Comparison of ENCODE assay signal across 10 mouse cellular contexts in genomic region chr7:110981036-110981435, GRCm38 (mm10). TPM values are rescaled to one million over a fixed set of nuclear protein-coding genes. Genes with fewer than 3 reads are reported as not detected.
DNase-seq lines count a peak whose midpoint lies in the region; ATAC-seq lines count a peak whose summit lies in the region.
"Had no signal": no experiment of that assay in that cellular context is flagged by ENCODE, and none has a peak within 500 bp of the region (broad histone marks: within the 10 kb centered on the region; RNA-seq: fewer than 3 reads in every experiment).

No protein-coding gene starts in this region.

- no peaks in the 10 kb centered on the region for H3K9me3 ChIP-seq in forebrain, embryonic 14.5 days (replicated peaks; ENCODE audit: control insufficient read depth, low read length)
- no peaks in the 10 kb centered on the region for H3K9me3 ChIP-seq in forebrain, embryonic 15.5 days
- H3K9me3 ChIP-seq in liver, embryonic 11.5 days (ENCODE audit: control insufficient read depth, low read length): no peaks in the 10 kb centered on the region
- H3K9me3 ChIP-seq: embryonic facial prominence, embryonic 13.5 days had no signal

- 77% methylated on average over 8 of the region's 8 CpGs for WGBS in forebrain, embryonic 14.5 days
- WGBS in forebrain, embryonic 15.5 days: 68% methylated on average over 8 of the region's 8 CpGs
- WGBS in liver, embryonic 11.5 days: 65% methylated on average over 8 of the region's 8 CpGs

- no peak overlapping the region for H3K4me2 ChIP-seq in forebrain, embryonic 14.5 days (ENCODE audit: low read length)
- H3K4me2 ChIP-seq in forebrain, embryonic 15.5 days (replicated peaks): no peak overlapping the region
- peak overlapping the region; percentile 37 for H3K4me2 ChIP-seq in liver, embryonic 11.5 days
- H3K4me2 ChIP-seq: embryonic facial prominence, embryonic 13.5 days had no signal

- DNase-seq in forebrain, embryonic 14.5 days (ENCODE audit: low spot score): peak; percentile 6
- DNase-seq in liver, embryonic 11.5 days (ENCODE audit: low spot score): no peak
- no peak for DNase-seq in liver
- DNase-seq in heart, postnatal 4 days: peak; percentile 16
- peak; percentile 49 for DNase-seq in lung, postnatal 14 days
- DNase-seq in left cerebral cortex, adult 8-10 months (ENCODE audit: low spot score in 2 of 2): no peak
- DNase-seq in right cerebral cortex, postnatal 36 days (ENCODE audit: low spot score in 2 of 2): no peak

- no peaks in the 10 kb centered on the region for H3K27me3 ChIP-seq in forebrain, embryonic 14.5 days (replicated peaks; ENCODE audit: control insufficient read depth, insufficient read depth, low read length)
- H3K27me3 ChIP-seq in forebrain, embryonic 15.5 days: no peaks in the 10 kb centered on the region
- H3K27me3 ChIP-seq in liver, embryonic 11.5 days (replicated peaks; ENCODE audit: control insufficient read depth, insufficient read depth, low read length): no peaks in the 10 kb centered on the region
- H3K27me3 ChIP-seq: embryonic facial prominence, embryonic 13.5 days; Patski had no signal

- no peak for ATAC-seq in forebrain, embryonic 14.5 days
- ATAC-seq in forebrain, embryonic 15.5 days (replicated peaks): no peak
- no peak for ATAC-seq in liver, embryonic 11.5 days (replicated peaks; ENCODE audit: low FRiP score)
- ATAC-seq: Patski had no signal

- H3K9ac ChIP-seq in forebrain, embryonic 14.5 days (ENCODE audit: low read length): no peak overlapping the region
- H3K9ac ChIP-seq in forebrain, embryonic 15.5 days (replicated peaks): no peak overlapping the region
- no peak overlapping the region for H3K9ac ChIP-seq in liver, embryonic 11.5 days (ENCODE audit: low read depth, low read length)
- H3K9ac ChIP-seq: embryonic facial prominence, embryonic 13.5 days had no signal

- no peak overlapping the region for H3K4me3 ChIP-seq in forebrain, embryonic 14.5 days (ENCODE audit: low read depth, low read length)
- H3K4me3 ChIP-seq in forebrain, embryonic 15.5 days: no peak overlapping the region
- H3K4me3 ChIP-seq in liver, embryonic 11.5 days (ENCODE audit: low read depth, low read length): no peak overlapping the region
- H3K4me3 ChIP-seq: embryonic facial prominence, embryonic 13.5 days had no signal

- no peaks in the 10 kb centered on the region for H3K36me3 ChIP-seq in forebrain, embryonic 14.5 days (ENCODE audit: control insufficient read depth, insufficient read depth, low read length)
- no peaks in the 10 kb centered on the region for H3K36me3 ChIP-seq in forebrain, embryonic 15.5 days
- H3K36me3 ChIP-seq in liver, embryonic 11.5 days (ENCODE audit: control insufficient read depth, insufficient read depth, low read length): no peaks in the 10 kb centered on the region
- H3K36me3 ChIP-seq: embryonic facial prominence, embryonic 13.5 days had no signal

- no peaks in the 10 kb centered on the region for H3K4me1 ChIP-seq in forebrain, embryonic 14.5 days (ENCODE audit: control insufficient read depth, insufficient read depth, low read length)
- no peaks in the 10 kb centered on the region for H3K4me1 ChIP-seq in forebrain, embryonic 15.5 days
- peaks cover 12% of the 10 kb centered on the region for H3K4me1 ChIP-seq in liver, embryonic 11.5 days (replicated peaks; ENCODE audit: control insufficient read depth, insufficient read depth, low read length)

- no peak overlapping the region for H3K27ac ChIP-seq in forebrain, embryonic 14.5 days (ENCODE audit: low read depth, low read length)
- no peak overlapping the region for H3K27ac ChIP-seq in forebrain, embryonic 15.5 days (replicated peaks)
- H3K27ac ChIP-seq in liver, embryonic 11.5 days (ENCODE audit: low read depth, low read length): peak overlapping the region; percentile 61
- H3K27ac ChIP-seq: embryonic facial prominence, embryonic 13.5 days had no signal

RNA-seq across cellular contexts. Expression of gene Mrvi1, which starts 1.2 kb away (rescaled TPM):
- 0.58 and 1.3 TPM in 2 replicates for polyA plus RNA-seq in forebrain, embryonic 14.5 days (2014; fragmentation: Nextera tagmentation; extraction: Ambion mirVana)
- polyA plus RNA-seq in forebrain, embryonic 15.5 days (2015; fragmentation: Nextera tagmentation; extraction: Ambion mirVana): 0.55 and 0.87 TPM in 2 replicates
- 20.7 and 25.2 TPM in 2 replicates for polyA plus RNA-seq in liver, embryonic 11.5 days (2014; fragmentation: Nextera tagmentation; extraction: Ambion mirVana)
- 10 to 100 TPM; 10.4 to 13.2 TPM for total RNA-seq in heart, postnatal 4 days (2021)
- 1 to 10 TPM; 2.1 to 3.6 (median 3.3) TPM for total RNA-seq in left cerebral cortex, adult 8-10 months (2022)

RNA-seq across cellular contexts. Expression of gene Ctr9, which starts 47.7 kb away (rescaled TPM):
- polyA plus RNA-seq in forebrain, embryonic 14.5 days (2014; fragmentation: Nextera tagmentation; extraction: Ambion mirVana): 62.0 and 71.0 TPM in 2 replicates
- polyA plus RNA-seq in forebrain, embryonic 15.5 days (2015; fragmentation: Nextera tagmentation; extraction: Ambion mirVana): 80.6 and 87.5 TPM in 2 replicates
- polyA plus RNA-seq in liver, embryonic 11.5 days (2014; fragmentation: Nextera tagmentation; extraction: Ambion mirVana): 53.6 and 58.3 TPM in 2 replicates
- total RNA-seq in heart, postnatal 4 days (2021): 10 to 100 TPM; 29.1 to 32.2 TPM
- total RNA-seq in left cerebral cortex, adult 8-10 months (2022): 10 to 100 TPM; 38.2 to 40.9 (median 39.2) TPM

Comparison
In these comparisons a context has a peak if more than half of its experiments do, and no peak if none do; other contexts are left out.
1. DNase-seq: peak in forebrain, embryonic 14.5 days (single experiment), heart, postnatal 4 days (single experiment) and lung, postnatal 14 days (single experiment); none in liver, embryonic 11.5 days (single experiment), liver (single experiment), left cerebral cortex, adult 8-10 months (0 of 2) and right cerebral cortex, postnatal 36 days (0 of 2).